Mouse (Mus musculus) adrenal gland, postnatal 10 days (tissue): ENCODE data around the gene Capn11. TPM values are rescaled to one million over a fixed set of nuclear protein-coding genes. Genes with fewer than 3 reads are reported as not detected.
A peak's percentile ranks its signal among the peaks of the same experiment; 100 is the strongest.

ENCODE experiments used
- DNase-seq: peaks from one replicate; pipeline ENCODE4 v3.0.0; 2021; ENCODE audit warnings: mixed read lengths
- total RNA-seq, 2 experiments: library from RNA; stranded (reverse); gene quantifications; 2 replicates each; pipeline ENCODE4 v1.2.3; 2021

Gene Capn11
- total RNA-seq, 2 experiments from 2014 or later = 0.63 TPM; not detected in 1

DNA sequence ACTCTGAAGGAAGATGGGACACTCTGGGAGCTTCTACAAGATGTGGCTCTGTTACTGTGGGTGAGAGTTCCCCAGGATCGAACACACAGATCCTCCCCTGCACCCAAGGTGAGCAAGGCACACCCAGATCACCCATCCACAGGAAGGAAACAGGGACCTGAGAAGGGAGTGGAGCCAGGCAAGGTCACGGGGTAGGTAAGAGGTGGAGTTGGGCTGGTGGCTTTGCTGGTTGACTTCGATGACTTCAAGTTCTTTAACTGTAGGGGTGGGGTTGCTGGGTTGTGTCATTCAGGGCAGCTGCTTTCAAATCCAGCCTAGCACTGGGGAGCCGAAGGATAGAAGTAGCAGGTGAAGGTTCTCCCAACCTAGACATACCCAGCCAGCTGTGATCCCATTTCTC lies 23.7 kb upstream of the Capn11 start:
- no peak for DNase-seq

- DNase-seq = no peak
These were observed 22.5 kb upstream of the Capn11 start for GRCm38 (mm10) chr17:45681588-45681987.

DNA sequence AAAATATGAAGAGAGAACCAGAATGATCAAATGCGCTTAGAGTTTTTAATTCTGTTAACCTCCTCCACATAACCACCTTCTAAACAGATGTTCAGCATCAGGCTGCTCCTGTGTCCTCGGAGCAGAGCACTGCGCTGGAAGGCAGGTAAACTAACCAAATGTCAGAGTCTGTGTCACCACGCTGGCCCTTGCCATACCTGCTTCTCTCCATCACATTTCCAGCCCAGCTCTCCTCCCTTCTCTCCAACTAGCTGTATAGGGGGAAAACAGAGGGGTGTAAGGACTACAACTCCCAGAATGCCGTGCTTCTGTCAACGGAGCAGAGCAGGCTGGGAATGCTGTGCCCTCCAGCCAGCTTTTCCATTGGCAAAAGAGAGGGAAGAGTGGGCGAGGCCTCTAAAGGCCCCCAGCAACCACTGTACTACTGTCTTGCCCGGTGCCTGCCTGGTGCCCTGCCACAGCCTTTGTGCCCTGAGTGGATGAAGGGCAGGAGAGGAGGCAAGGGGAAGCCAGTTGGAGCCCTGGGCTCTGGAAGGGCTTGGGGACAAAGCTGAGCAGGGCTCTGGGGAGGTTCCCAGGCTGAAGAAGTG lies 21.4 kb upstream of the Capn11 start:
- peak; percentile 65 for DNase-seq

GRCm38 (mm10) chr17:45678106-45678505 lies 19.0 kb upstream of the Capn11 start:
- peak; percentile 86 for DNase-seq

DNA sequence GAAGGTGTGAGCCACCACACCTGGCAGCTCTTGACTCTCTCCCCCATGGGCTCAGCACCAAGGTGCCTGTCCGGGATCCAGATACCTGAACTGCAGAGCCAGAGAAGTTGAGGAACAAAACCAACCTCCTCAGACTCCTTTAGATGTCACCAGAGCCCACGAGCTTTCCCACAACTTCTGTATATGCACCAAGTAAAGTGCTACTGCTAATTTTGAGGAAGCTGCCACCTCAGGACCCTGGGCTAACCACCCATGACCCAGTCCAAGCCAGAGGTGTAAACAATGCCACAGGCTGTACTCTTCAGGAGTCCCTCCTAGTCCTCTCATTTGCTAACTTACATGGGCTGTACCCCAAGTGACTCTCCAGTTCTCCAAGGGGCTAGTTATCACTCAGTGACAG lies 13.5 kb upstream of the Capn11 start:
- DNase-seq = no peak

- no peak for DNase-seq
These were observed 12.7 kb upstream of the Capn11 start for GRCm38 (mm10) chr17:45671821-45672220.

DNA sequence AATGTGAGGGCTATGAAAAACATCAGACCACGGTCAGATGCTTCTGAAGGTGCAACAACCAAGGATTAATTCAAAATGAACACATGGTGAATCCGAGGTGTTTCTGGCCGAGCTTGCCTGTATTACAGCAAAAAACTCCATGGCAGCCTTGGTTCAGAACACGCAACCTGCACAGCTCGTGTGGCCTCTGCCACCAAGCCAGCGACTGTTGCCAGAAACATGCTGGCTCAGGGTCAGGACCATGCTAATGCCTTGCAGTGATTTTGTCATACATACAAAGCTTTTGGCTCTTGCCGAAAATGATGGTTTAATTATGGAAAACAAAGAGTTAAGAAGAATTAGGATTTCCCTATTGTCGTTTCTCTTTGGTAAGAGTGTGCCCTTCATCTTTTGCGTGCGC lies 8.9 kb upstream of the Capn11 start:
- no peak for DNase-seq

- DNase-seq = no peak
These were observed 8.4 kb upstream of the Capn11 start for GRCm38 (mm10) chr17:45667481-45667880.

DNA sequence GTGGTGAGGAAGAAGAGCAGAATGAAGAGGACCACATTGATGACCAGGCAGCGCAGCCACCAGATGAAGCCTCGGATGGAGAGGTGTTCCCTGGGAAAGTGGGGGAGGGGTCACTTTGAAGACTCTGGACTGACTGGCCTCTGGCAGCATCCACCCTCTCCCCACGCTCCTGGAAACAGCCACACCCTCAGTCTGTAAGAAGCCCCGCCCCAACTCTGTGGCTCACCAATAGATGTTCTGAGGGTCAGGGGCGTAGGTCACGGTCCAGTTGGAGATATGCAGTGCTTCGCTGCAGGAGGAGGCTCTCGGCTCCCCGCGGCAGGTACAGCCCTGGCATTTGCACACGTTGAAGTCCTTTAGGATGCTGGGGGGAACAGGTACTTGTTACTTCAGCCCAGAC lies 7.0 kb upstream of the Capn11 start:
- no peak for DNase-seq

GRCm38 (mm10) chr17:45664608-45665007 lies 5.5 kb upstream of the Capn11 start:
- no peak for DNase-seq

GRCm38 (mm10) chr17:45663106-45663919 lies 4.2 kb upstream of the Capn11 start:
- DNase-seq = peak; percentile 87

DNA sequence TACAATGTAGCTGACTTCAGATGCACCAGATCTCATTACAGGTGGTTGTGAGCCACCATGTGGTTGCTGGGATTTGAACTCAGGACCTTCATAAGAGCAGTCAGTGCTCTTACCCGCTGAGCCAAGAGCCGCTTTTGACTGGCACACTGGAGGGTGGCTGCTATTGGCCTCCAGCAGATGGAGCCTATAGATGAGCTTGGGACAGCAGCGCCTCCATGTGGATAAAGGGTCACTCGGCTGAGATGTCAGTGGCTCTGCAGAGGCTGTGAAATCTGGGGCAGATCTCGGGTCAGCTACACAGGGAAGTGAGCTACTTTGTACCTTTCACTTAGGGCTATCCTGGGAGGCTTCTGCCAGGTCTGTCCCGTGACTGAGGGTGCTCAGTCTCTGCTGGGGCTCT lies 3.3 kb downstream of the Capn11 start:
- no peak for DNase-seq

DNA sequence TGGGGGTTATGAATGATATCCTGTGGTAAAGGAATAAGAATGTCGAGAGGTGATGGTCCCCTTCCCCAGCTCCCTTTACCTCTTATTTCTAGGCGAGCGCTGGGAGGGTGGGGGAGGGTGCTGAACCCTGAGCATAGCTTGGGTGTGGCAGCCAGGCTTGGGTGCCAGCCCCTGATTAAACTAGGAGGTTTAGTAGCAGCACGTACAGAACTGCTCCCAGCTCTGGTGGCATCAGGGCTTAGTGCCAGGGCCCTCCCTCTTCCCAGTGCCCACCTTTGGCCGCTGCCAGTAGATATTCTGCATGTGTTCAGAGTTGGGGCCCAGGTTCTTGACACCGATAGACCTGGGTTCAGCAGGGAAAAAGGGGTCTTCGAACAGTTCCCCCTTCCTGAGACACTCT lies 5.9 kb downstream of the Capn11 start:
- DNase-seq = no peak

GRCm38 (mm10) chr17:45644185-45644584 lies 14.9 kb downstream of the Capn11 start:
- no peak for DNase-seq

- peak; percentile 82 for DNase-seq
These were observed 16.4 kb downstream of the Capn11 start for GRCm38 (mm10) chr17:45642701-45643100.

- DNase-seq = no peak
These were observed 17.1 kb downstream of the Capn11 start for GRCm38 (mm10) chr17:45641981-45642380.

DNA sequence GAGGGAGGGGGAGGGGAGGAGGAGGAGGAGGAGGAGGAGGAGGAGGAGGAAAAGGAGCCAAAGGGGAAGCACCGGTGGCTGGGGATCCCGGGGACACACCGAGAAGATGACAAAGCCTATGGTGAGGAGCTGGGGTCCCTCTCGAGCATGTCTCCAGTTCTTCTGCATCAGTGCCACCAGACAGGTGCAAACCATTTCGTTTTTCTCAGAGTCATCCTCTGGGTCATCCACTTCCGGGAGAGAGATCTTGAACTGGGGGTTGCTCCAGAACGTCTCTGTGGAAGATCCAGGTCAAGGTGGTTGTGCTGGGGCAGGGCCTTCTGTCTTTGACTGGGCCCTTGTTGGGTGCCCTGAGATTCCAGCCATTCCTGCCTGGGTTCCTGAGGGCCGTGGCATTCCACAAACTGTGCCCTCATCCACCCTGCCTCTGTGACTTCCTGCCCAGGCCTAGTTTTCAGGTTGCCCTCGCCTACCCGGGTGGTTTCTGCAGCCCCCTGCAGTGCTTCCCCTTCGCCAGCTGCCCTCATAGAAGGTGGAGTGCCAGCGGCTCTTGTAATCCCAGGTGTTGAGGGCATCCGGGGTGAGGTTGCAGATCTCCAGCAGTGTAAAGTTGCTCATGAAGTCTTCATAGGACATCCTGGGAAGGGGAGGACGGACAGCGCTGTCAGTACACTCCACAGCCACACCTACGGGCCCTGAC lies 20.4 kb downstream of the Capn11 start:
- no peak for DNase-seq

DNA sequence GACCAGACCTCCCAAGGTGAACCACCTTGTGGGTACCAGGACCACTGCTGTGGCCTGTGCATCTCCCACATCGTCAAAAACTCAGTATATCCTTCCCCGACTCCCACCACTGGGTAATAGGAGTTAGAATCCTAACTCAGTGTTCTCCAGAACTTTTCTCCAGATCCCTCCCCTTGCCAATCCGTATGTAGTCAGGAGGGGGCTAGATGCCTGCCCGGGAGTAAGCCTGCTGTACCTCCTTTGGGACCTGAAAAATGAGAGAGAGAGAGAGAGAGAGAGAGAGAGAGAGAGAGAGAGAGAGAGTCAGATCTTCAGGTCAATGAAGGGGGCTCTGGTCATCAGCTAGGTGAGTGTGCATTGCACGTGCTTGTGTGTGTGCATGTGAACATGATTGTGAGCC lies 25.1 kb downstream of the Capn11 start:
- DNase-seq = peak; percentile 15

DNA sequence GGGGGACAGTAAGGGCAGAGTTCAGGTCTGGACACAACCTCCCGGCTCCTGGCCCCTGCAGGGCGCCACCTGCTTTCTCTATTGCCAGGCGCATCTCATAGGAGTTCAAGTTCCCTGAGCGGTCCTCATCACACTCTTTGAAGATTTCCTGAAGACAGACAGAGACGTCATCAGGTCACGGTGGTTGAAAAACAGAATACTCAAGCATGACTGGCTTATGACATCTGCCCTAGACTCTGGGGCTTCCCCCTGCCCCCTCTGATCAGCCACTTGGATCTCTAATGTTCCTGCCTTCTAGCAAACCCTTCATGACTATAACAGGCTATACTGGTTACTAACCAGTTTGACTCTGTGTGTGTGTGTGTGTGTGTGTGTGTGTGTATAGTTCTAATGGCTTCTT lies 27.2 kb downstream of the Capn11 start:
- no peak for DNase-seq

DNA sequence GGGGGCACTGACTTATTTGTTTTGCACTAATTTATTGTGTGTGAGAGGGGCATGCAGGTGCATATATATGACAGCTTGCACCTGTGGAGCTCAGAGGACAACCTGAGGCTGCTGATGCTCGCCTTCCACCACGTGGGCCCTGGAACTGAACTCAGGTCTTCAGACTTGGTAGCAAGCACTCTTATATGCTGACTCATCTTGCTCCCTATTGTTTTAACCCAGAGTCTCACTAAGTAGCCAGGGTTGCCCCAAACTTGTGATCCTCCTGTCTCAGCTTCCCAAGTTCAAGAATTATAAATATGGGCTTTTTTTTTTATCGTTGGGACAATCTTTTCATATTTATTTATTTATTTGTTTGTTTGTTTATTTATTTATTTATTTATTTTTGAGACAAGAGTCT lies 28.1 kb downstream of the Capn11 start:
- no peak for DNase-seq

DNA sequence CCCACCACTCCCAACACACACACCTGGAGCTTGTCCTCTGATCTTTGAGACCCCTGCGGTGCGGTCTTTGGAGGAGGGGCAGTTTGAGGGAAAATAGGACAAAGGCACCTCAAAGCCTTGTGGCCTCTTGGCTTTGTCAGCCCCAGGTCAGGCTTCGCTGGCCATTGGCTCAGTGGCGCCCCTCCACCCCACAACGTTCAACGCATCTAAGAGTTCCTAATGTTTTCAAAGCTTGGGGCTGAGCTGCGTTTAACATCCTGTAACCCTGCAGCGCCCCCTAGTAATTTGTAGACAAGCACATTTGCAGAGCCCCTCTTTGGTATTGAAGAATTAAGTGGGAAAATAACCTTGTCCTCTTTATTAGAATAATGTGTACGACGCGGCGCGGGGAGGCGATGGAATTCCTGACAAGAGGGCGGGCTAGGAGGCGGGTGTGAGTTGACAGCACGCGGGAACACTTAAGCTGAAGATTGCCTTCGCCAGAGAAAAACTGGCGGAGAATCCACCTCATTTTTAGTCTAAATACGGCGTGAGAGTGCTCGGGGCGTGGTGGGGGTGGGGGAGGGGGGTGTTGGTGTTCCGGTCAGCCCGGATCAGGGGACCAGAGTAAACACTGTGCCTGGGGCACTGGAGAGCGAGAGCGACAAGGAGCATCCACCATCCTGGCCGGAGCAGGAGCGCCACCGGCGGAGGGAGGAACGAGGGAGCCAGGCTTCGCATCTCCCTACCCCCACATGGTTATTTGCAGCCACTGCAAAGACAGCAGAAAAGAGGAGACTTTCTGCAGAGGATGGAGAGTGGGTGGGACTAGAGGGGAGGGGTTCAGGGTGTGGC lies 29.0 kb downstream of the Capn11 start:
- DNase-seq = peak; percentile 76
